Mouse (Mus musculus) thymus, adult 2 months (tissue): ENCODE data around the gene Tcstv3.

ENCODE experiments used
- CTCF ChIP-seq: fragments of 200-500 bp; IDR thresholded peaks from 2 replicates; pipeline ENCODE4 v1.5.1; 2012; ENCODE audit warnings: mild to moderate bottlenecking, control low read depth, low read length, moderate library complexity, borderline replicate concordance; ENCODE audit not compliant: control insufficient read depth, poor library complexity, insufficient read depth; ENCODE audit errors: extremely low read depth
- POLR2A ChIP-seq: fragments of 200-500 bp; IDR thresholded peaks from 2 replicates; pipeline ENCODE4 v1.6.1; 2012; ENCODE audit warnings: mild to moderate bottlenecking, low read length, control low read depth, moderate library complexity; ENCODE audit not compliant: control insufficient read depth, poor library complexity, insufficient read depth; ENCODE audit errors: extremely low read depth

DNA sequence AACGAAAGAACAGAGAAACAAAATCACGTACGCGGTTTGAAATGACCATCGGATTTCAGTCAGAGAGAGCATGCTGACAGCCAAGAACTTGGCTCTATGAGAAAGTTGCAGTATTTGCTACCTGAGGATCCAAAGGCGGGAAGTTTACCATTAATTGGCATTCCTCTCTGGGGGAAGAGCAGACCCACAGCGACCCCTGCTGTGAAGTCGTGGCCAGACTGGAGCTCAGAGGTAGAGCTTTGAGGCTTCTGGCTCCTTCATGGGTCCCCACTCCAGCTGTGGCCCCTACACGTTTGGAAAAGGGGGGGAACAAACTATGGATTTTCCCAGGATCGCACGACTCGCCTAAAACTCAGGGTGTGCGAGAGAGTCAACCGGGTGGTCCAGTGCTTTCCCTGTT lies 3.1 kb upstream of the Tcstv3 start:
- TF ChIP-seq CTCF (peak; percentile 67; the same call in 1 of the 2 replicates), POLR2A (no peak)
